Mouse (Mus musculus) central nervous system, embryonic 11.5 days (tissue): ENCODE results near the gene H2al3. TPM values are rescaled to one million over a fixed set of nuclear protein-coding genes. Genes with fewer than 3 reads are reported as not detected.

ENCODE experiments used
- polyA plus RNA-seq: library from polyadenylated mRNA; depleted of rRNA; stranded (reverse); fragments of >200 nt; gene quantifications from 2 replicates; pipeline ENCODE4 v1.2.3, GENCODE M21; 2012; rRNA removed

The H2al3 gene
- not detected in 2 replicates for polyA plus RNA-seq

DNA sequence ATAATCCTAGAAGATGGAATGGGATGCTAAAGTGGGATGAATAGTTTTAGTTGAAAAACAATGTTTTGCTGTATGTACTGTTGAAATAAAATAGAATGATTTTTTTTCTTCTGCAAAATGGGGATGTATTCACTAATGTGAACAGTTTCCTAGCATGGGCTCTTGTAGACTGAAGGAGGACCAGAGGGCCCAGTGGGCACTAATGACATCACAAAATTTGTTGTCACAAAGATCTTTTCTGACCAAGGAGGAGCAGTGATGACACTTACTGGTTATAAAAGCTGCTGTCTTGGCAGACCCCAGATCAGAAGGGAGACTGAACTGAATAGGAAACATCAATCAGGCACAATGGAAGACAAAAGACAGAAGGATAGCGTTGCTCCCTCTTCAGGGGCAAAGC lies at the start of gene H2al3:
TSS of gene H2al3 (plus strand) at position 301 of the 400 bp plus-strand sequence.

DNA sequence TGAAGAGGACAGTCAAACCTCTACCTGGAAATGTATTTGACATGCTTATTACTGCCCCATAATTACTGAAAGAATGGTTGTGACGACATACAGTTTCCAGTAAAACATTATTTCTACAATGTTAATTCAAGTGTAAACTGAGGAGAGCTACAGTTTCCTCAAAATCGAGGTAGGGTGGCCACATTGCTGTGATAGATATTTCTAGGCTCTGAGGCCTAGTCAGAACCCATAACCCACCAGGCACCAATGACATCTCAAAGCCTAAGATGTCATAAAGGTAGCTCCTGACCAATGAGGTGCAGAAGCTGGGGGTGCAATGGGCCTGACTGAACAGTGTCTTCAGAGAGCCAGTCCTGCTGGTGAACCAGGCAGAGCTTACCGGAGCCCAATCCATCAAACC lies 2.9 kb upstream of the H2al3 start, which contains the start of gene Hypm:
TSS of gene Hypm (plus strand) at position 301 of the 400 bp plus-strand sequence.

DNA sequence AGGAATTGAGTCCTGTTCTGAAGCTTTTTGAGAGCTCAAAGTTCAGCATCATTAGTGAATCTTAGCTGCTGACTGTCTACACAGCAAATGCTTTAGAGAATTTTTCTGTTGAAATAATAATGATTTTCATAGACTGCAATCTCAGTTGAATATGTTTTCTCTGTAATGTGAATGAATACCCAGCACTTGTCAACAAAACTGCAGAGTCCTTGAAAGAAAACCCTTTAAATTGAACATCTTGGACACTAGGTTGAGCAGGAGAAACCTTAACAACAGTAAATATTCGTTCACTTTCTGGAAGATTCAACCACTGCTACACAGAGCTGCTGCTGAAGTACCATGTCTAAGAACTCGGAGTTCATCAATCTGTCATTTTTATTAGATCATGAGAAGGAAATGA lies 35.8 kb downstream of the H2al3 start, which contains the start of gene Sytl5:
TSS of gene Sytl5 (plus strand) at position 301 of the 400 bp plus-strand sequence.

Other genes starting within 250 kb of the H2al3 start
- 9.7 and 29.7 TPM in 2 replicates for gene Dynlt3, start 186.7 kb upstream of the H2al3 start, polyA plus RNA-seq
- not detected in 2 replicates for gene Hypm, start 2.8 kb upstream of the H2al3 start, polyA plus RNA-seq
- gene Sytl5, start 35.9 kb downstream of the H2al3 start, polyA plus RNA-seq = 0.40 TPM in 2 replicates